Comparison of ENCODE assay signal across 7 mouse cellular contexts in genomic region chr11:84870337-84871043, GRCm38 (mm10). TPM values are rescaled to one million over a fixed set of nuclear protein-coding genes. Genes with fewer than 3 reads are reported as not detected.
DNase-seq lines count a peak whose midpoint lies in the region; ATAC-seq lines count a peak whose summit lies in the region.

TSS of gene Ggnbp2 (minus strand) at chr11:84870817.

- under 1% methylated on average over 56 of the region's 62 CpGs for WGBS in limb, embryonic 10.5 days
- 0% methylated on average over 39 of the region's 62 CpGs for WGBS in midbrain, embryonic 13.5 days

- no peaks in the 10 kb centered on the region for H3K27me3 ChIP-seq in limb, embryonic 10.5 days (ENCODE audit: low read depth, poor library complexity, severe bottlenecking)
- no peaks in the 10 kb centered on the region for H3K27me3 ChIP-seq in midbrain, embryonic 13.5 days

- peak within 1 kb of the TSS; percentile 71 for H3K4me2 ChIP-seq in midbrain, embryonic 13.5 days (replicated peaks)

- peaks cover 8% of the 10 kb centered on the region for H3K36me3 ChIP-seq in limb, embryonic 10.5 days
- H3K36me3 ChIP-seq in midbrain, embryonic 13.5 days: no peaks in the 10 kb centered on the region

- peak; percentile 89 for ATAC-seq in midbrain, embryonic 13.5 days

- DNase-seq in adrenal gland, adult 8-10 months: peak; percentile 91
- peak; percentile 94 for DNase-seq in embryo, embryonic 9.5 days (ENCODE audit: extremely low spot score)
- no peak for DNase-seq in gonadal fat pad, adult 2 months (ENCODE audit: low read depth)
- peak; percentile 90 for DNase-seq in kidney, adult 11 months
- peak; percentile 93 for DNase-seq in limb, embryonic 10.5 days (ENCODE audit: low spot score)
- DNase-seq in spleen, adult 12 weeks (ENCODE audit: low spot score): peak; percentile 86

- peak within 1 kb of the TSS; percentile 91 for H3K9ac ChIP-seq in midbrain, embryonic 13.5 days (replicated peaks)

- H3K4me1 ChIP-seq in limb, embryonic 10.5 days: peaks cover 32% of the 10 kb centered on the region
- peaks cover 33% of the 10 kb centered on the region for H3K4me1 ChIP-seq in midbrain, embryonic 13.5 days (replicated peaks)

- H3K9me3 ChIP-seq in limb, embryonic 10.5 days (replicated peaks): no peaks in the 10 kb centered on the region
- H3K9me3 ChIP-seq in midbrain, embryonic 13.5 days: no peaks in the 10 kb centered on the region

- H3K27ac ChIP-seq in limb, embryonic 10.5 days: peak within 1 kb of the TSS; percentile 97
- H3K27ac ChIP-seq in midbrain, embryonic 13.5 days: peak within 1 kb of the TSS; percentile 99

- H3K4me3 ChIP-seq in limb, embryonic 10.5 days: peak within 1 kb of the TSS; percentile 74
- H3K4me3 ChIP-seq in midbrain, embryonic 13.5 days (replicated peaks): peak within 1 kb of the TSS; percentile 69

RNA-seq across cellular contexts. Expression of gene Ggnbp2, which starts in this region (rescaled TPM):
- 10 to 100 TPM; 76.1 to 91.6 (median 86.8) TPM for total RNA-seq in adrenal gland, adult 8-10 months (2022)
- polyA plus RNA-seq in gonadal fat pad, adult 2 months (2012; rRNA removed): 34.1 and 58.7 TPM in 2 replicates
- polyA plus RNA-seq in limb, embryonic 10.5 days (2016; fragmentation: Nextera tagmentation; extraction: Ambion mirVana): 53.6 and 61.5 TPM in 2 replicates
- polyA plus RNA-seq in midbrain, embryonic 13.5 days (2015; fragmentation: Nextera tagmentation; extraction: Ambion mirVana): 75.1 and 75.7 TPM in 2 replicates
